Mouse (Mus musculus): ENCODE measurements around the gene Rps6kc1.

The Rps6kc1 gene

DNA sequence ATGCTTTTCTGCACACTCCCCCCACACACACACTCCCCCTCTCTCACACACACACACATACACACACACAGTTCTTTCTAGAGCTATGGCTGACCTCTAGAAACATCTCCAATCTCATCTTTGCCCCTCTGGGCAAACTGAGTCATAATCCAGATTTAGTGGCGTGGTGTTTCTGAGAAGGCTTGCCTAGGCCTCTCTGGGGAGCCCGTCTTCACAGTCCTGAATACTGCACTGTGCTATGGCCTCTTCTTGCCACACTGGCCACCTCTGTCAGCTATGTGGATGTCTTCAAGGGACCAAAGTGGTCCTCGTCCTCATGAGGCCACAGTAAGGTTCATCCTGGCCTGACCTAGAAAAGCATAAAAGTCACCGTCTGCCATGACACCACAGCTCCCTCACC is 247.6 kb downstream of the Rps6kc1 start:
- DNase-seq: no peak

DNA sequence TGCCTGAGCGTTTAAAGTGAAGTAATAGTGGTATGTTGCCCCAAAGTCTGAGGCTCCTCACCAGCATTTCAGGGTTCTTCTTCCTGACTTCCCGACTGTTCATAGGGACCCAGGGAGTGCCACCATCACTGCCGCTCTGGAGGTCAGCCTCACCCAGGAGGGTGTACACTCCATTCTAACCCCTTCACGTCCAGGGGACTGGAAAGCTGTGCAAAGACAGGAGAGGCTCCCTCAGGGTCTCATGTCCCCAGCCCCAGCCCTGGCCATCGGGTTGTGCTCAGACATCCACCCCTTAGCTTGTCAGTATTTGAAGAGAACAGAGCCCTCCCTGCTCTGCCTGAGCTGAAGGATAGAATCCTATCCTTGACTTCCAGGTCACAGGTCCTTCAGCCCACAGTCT is 248.8 kb downstream of the Rps6kc1 start:
- DNase-seq: no peak

DNA sequence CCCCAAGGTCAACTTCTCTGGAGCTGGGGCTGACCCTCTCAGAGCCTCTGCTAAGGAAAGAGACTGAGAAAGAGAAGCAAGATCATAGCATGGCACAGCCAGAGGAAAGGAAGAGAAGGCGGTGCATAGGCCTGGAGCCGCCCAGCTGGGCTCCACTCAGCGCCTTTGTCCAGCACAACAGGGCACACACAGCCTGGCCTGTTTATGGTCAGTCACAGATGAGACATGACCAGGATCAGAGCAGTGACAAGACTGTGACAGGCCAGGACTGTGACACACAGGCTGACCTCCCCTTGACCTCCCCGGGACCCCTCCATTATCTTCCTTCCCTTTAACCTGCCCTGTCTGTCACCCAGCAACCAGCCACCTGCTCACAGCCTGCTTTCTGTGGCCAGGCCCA is 249.8 kb downstream of the Rps6kc1 start:
- DNase-seq: peak; percentile 64

DNA sequence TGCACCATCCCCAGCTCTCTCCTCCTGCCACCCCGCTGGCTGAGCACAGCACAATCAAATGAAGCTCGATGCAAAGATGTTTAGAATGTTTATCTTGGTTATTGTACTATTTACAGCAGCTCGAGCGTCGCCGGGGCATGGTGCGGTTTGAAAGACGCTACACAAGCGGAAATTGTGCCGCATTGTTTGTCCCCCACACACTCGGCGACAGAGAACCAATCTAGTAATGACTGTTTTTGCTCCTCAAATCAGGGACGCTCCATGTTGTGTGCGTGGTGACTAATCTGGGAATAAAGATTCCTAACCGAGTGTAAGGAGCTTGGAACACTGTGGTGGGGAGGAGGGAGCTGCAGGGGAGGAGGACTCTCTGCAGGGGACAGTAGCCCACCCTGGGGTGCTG is 250.3 kb downstream of the Rps6kc1 start:
- DNase-seq: no peak

DNA sequence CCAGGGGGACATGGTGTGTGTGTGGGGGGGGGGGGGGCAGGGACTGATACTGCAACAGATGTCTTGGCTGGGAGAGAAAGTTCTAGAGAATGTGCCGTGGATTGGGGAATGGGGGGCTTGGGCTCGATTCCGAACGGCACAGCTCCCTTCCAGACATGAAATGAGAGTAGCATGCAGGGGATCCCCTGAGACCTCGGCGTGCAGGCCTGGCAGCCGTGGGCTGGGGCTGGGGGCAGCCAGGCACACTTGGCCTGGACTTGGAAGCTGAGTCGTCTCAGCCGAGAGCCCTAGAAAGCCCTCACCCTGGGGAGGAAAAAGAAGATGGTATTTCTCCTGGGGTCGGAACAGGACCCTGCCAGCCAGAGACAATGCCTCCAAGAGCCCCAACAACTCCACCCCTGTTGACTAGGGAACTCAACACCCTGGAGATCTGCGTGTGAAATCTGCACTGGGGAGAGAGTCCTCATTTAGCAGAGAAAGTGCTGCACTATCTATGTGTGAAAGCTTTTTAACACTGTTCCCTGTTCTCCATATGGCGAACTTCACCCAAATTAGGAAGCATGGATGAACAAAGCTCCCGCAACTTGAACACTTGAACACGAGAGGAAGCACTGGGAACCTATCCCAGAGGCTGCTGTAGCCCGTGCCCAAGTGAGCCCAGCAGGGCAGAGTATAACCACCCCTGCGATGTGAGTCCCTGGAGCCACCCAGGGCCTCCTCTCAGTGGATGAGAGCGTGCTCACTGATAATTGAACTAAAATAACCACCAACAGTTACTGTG is 251.7 kb downstream of the Rps6kc1 start:
- no peak for DNase-seq

GRCm38 (mm10) chr1:190658266-190658665 is 253.3 kb downstream of the Rps6kc1 start:
- DNase-seq: no peak

GRCm38 (mm10) chr1:190656089-190656488 is 255.5 kb downstream of the Rps6kc1 start:
- DNase-seq: peak; percentile 55

- no peak for DNase-seq
These were observed 255.9 kb downstream of the Rps6kc1 start for GRCm38 (mm10) chr1:190655651-190656050.

DNA sequence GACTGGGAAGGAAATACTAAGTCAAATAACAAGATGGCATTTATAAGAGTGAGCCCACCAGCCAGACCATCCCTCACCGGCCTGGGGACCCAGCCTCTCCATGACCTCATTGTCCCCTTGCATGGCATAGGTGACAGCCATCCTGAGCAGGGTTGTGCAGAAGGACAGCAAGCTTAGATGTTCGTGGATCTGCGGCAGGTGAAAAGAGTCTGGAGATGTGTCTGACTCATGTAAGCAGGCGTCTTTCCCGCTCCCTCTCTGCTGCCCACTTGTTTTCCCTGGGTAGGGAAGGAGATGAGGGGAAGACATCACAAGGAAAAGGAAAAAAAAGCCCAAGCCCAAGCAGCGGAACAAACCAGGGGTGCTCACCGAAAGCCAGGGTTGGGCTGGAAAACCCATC is 256.5 kb downstream of the Rps6kc1 start:
- DNase-seq: no peak

- DNase-seq: no peak
These were observed 256.9 kb downstream of the Rps6kc1 start for GRCm38 (mm10) chr1:190654694-190655001.

GRCm38 (mm10) chr1:190653989-190654693 is 257.4 kb downstream of the Rps6kc1 start:
- peak; percentile 94 for DNase-seq

- no peak for DNase-seq
These were observed 258.5 kb downstream of the Rps6kc1 start for GRCm38 (mm10) chr1:190653081-190653480.
